Mouse (Mus musculus) kidney, postnatal 0 days (tissue): Measurements from ENCODE around the gene Tssk3. TPM values are rescaled to one million over a fixed set of nuclear protein-coding genes. Genes with fewer than 3 reads are reported as not detected.

Experiments
- ATAC-seq: fragments of 200-750 bp; cut with Nextera tagmentation; replicated peaks from 2 replicates; pipeline ENCODE4 v1.8.0; 2017; ENCODE audit warnings: low read depth, moderate number of reproducible peaks, moderate TSS enrichment, moderate library complexity; ENCODE audit not compliant: low FRiP score
- DNase-seq: peaks from one replicate; pipeline ENCODE4 v3.0.0-alpha.2; 2016; ENCODE audit warnings: low spot score
- H3K27ac ChIP-seq: fragments of 300-500 bp; sonication (generic); 2 replicates; pipeline ENCODE4 v1.5.1; 2014; ENCODE audit warnings: mild to moderate bottlenecking
- H3K27me3 ChIP-seq: fragments of 300-500 bp; sonication (generic); 2 replicates; pipeline ENCODE4 v1.6.1; 2014; ENCODE audit warnings: low read length, mixed read lengths; ENCODE audit not compliant: insufficient read depth
- H3K36me3 ChIP-seq: fragments of 300-500 bp; sonication (generic); 2 replicates; pipeline ENCODE4 v1.6.1; 2014; ENCODE audit warnings: low read length, mixed read lengths; ENCODE audit not compliant: insufficient read depth
- H3K4me1 ChIP-seq: fragments of 300-500 bp; sonication (generic); replicated peaks from 2 replicates; pipeline ENCODE4 v1.6.1; 2014; ENCODE audit warnings: antibody characterized with exemption, low read length, mixed read lengths; ENCODE audit not compliant: insufficient read depth
- H3K4me2 ChIP-seq: fragments of 300-500 bp; sonication (generic); 2 replicates; pipeline ENCODE4 v1.6.1; 2014; ENCODE audit warnings: mild to moderate bottlenecking, low read length, moderate library complexity, mixed read lengths
- H3K4me3 ChIP-seq: fragments of 300-500 bp; sonication (generic); replicated peaks from 2 replicates; pipeline ENCODE4 v1.5.1; 2014; ENCODE audit warnings: low read depth, low read length
- H3K9ac ChIP-seq: fragments of 300-500 bp; sonication (generic); 2 replicates; pipeline ENCODE4 v1.6.1; 2014; ENCODE audit warnings: low read depth, low read length
- H3K9me3 ChIP-seq: fragments of 300-500 bp; sonication (generic); replicated peaks from 2 replicates; pipeline ENCODE4 v1.6.1; 2016; ENCODE audit warnings: low read length, inconsistent platforms, mixed read lengths
- CTCF ChIP-seq: IDR thresholded peaks from 2 replicates; pipeline ENCODE4 v1.5.1; 2016; ENCODE audit warnings: antibody characterized with exemption, low read depth, mild to moderate bottlenecking, moderate library complexity
- whole genome bisulfite sequencing: fragments of 180-500 bp; shearing (Covaris S2); extraction: QIAGEN DNeasy Blood & Tissue Kit; methylation state at CpG from one replicate; pipeline ENCODE4 v1.1.7; 2014; 5-methylcytosine and 5-hydroxymethylcytosine counted together
- polyA plus RNA-seq: library from polyadenylated mRNA; unstranded; fragments of >200 nt; fragmentation: Nextera tagmentation; extraction: Ambion mirVana; gene quantifications from 2 replicates; pipeline ENCODE4 v1.2.1, GENCODE M21; 2015

The Tssk3 gene
- polyA plus RNA-seq, 1 experiment from 2014 or later: not detected

GRCm38 (mm10) chr4:129447360-129447759, 43.5 kb downstream of the Tssk3 start:
- Histone ChIP-seq H3K36me3 (no peaks in the 10 kb centered on the region), H3K27ac (no peak overlapping the region), H3K9me3 (no peaks in the 10 kb centered on the region), H3K4me2 (no peak overlapping the region), H3K4me3 (no peak overlapping the region), H3K27me3 (no peaks in the 10 kb centered on the region), H3K9ac (no peak overlapping the region), H3K4me1 (no peaks in the 10 kb centered on the region)
- 71% methylated on average over 8 of the region's 8 CpGs for WGBS
- DNase-seq: no peak
- no peak for ATAC-seq
- no peak for TF ChIP-seq CTCF

GRCm38 (mm10) chr4:129441145-129441544, 49.7 kb downstream of the Tssk3 start:
- 26% methylated on average over 6 of the region's 6 CpGs for WGBS

DNA sequence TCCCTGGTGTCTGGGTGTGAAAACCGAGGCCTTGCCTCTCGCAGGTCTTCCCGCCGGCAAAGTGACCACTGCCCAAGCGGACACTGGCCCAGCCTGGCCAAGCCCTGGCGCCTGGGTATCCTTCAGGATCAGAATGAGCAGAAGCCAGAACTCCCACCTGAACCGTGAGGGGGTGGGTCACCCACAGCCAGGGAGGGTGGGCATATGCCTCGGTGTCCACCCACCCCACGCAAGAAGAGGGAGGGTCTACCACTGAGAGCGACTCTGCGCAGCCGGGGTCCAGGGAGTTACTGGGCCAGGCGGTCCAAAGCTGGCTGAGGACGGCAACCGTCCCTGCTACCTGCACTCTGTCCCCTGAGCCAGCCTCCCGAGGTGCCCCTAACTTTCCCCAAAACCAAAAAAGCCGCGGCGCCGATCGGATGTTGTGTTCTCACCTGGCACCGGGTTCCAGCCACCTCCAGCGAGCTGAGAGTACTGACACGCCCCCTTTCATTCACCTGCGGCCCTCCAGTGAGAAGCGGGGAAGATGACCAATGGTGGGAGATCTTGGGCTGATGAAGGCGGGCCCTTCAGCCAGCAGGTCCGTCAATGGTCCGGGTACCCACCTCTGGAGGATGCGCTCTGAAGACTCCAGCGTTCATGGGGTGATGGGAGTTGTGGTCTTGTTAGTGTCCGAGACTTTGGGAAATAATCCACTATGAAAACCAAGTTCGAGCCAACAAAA, 50.3 kb downstream of the Tssk3 start, which contains the start of gene Zbtb8b:
TSS of gene Zbtb8b (minus strand) at position 514 of the 724 bp plus-strand sequence.
- DNase-seq (peak; percentile 67), ATAC-seq (peak; percentile 88)
- peak within 1 kb of the TSS; percentile 75 for H3K4me2 ChIP-seq
- 3% methylated on average over 33 of the region's 33 CpGs for WGBS
- H3K27ac ChIP-seq: no peak within 1 kb of the TSS
- no peak for TF ChIP-seq CTCF
- no peaks in the 10 kb centered on the region for H3K9me3 ChIP-seq
- H3K9ac ChIP-seq: peak within 1 kb of the TSS; percentile 56
- H3K36me3 ChIP-seq: no peaks in the 10 kb centered on the region
- H3K27me3 ChIP-seq: no peaks in the 10 kb centered on the region
- H3K4me1 ChIP-seq: no peaks in the 10 kb centered on the region
- H3K4me3 ChIP-seq: peak within 1 kb of the TSS; percentile 39

More at GRCm38 (mm10) chr4:129441145-129441544, 49.7 kb downstream of the Tssk3 start:
- Histone ChIP-seq H3K27me3 (no peaks in the 10 kb centered on the region), H3K4me1 (no peaks in the 10 kb centered on the region), H3K36me3 (no peaks in the 10 kb centered on the region), H3K4me2 (peak overlapping the region; percentile 75), H3K9ac (no peak overlapping the region), H3K27ac (no peak overlapping the region), H3K4me3 (no peak overlapping the region), H3K9me3 (no peaks in the 10 kb centered on the region)
- no peak for TF ChIP-seq CTCF
- ATAC-seq (no peak), DNase-seq (no peak)

Other genes starting within 250 kb of the Tssk3 start
- 9.8 and 11.3 TPM in 2 replicates for gene C77080, start 229.6 kb downstream of the Tssk3 start, polyA plus RNA-seq
- gene Sync, start 203.4 kb downstream of the Tssk3 start, polyA plus RNA-seq: 0.63 and 0.78 TPM in 2 replicates
- 339 and 363 TPM in 2 replicates for gene Rbbp4, start 155.7 kb downstream of the Tssk3 start, polyA plus RNA-seq
- 55.9 and 60.8 TPM in 2 replicates for gene Zbtb8os, start 155.3 kb downstream of the Tssk3 start, polyA plus RNA-seq
- gene Zbtb8a, start 112.9 kb downstream of the Tssk3 start, polyA plus RNA-seq: 12.3 and 13.7 TPM in 2 replicates
- gene Zbtb8b, start 50.2 kb downstream of the Tssk3 start, polyA plus RNA-seq: 3.7 and 3.8 TPM in 2 replicates
- gene Bsdc1, start 29.4 kb downstream of the Tssk3 start, polyA plus RNA-seq: 25.6 and 27.8 TPM in 2 replicates
- 0.37 and 0.78 TPM in 2 replicates for gene Fam229a, start 168 bp upstream of the Tssk3 start, polyA plus RNA-seq
- gene Marcksl1, start 22.6 kb upstream of the Tssk3 start, polyA plus RNA-seq: 613 and 625 TPM in 2 replicates
- gene Hdac1, start 51.7 kb upstream of the Tssk3 start, polyA plus RNA-seq: 170 and 196 TPM in 2 replicates
- 8.8 and 9.1 TPM in 2 replicates for gene Lck, start 82.6 kb upstream of the Tssk3 start, polyA plus RNA-seq
- 39.9 and 40.3 TPM in 2 replicates for gene Fam167b, start 87.5 kb upstream of the Tssk3 start, polyA plus RNA-seq
- 284 and 298 TPM in 2 replicates for gene Eif3i, start 109.6 kb upstream of the Tssk3 start, polyA plus RNA-seq
- gene Tmem234, start 109.6 kb upstream of the Tssk3 start, polyA plus RNA-seq: 188 and 197 TPM in 2 replicates
- 1.9 and 2.3 TPM in 2 replicates for gene Dcdc2b, start 123.2 kb upstream of the Tssk3 start, polyA plus RNA-seq
- gene Iqcc, start 128.1 kb upstream of the Tssk3 start, polyA plus RNA-seq: 30.2 and 31.6 TPM in 2 replicates
- gene Ccdc28b, start 132.9 kb upstream of the Tssk3 start, polyA plus RNA-seq: 64.8 and 69.5 TPM in 2 replicates
- gene Txlna, start 150.0 kb upstream of the Tssk3 start, polyA plus RNA-seq: 42.9 and 50.3 TPM in 2 replicates
- gene Kpna6, start 181.7 kb upstream of the Tssk3 start, polyA plus RNA-seq: 11.7 and 12.7 TPM in 2 replicates
- gene Tmem39b, start 205.8 kb upstream of the Tssk3 start, polyA plus RNA-seq: 12.4 and 12.9 TPM in 2 replicates